Mouse (Mus musculus): ENCODE results near the gene Wiz. TPM values are rescaled to one million over a fixed set of nuclear protein-coding genes. Genes with fewer than 3 reads are reported as not detected.

The Wiz gene
- total RNA-seq, 2 experiments from 2014 or later = 29.5 to 30.7 TPM

DNA sequence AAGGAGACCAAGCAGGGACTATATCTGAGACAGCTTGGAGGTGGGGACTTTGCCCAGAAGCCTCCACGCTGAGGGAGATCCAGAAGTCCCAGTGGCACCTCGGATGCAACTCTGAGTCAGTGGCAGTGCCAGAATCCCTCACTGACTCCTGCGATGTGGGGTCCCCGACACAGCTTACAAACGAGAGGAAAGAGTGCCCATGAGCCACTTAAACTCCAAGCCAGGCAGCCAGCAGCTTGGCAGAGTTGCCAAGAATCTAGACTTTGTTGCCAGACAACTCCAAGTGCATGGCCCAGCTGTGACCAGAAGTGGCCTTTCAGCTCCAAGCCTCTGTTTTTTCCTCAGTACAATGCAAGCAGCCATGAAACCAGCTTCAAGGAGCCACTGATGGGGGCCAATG is 5.6 kb downstream of the Wiz start:
- DNase-seq = peak; percentile 63 to 71

GRCm38 (mm10) chr17:32382576-32382975 is 6.7 kb downstream of the Wiz start:
- intact Hi-C loops (cut with DNase I) = no loop called here
- DNase-seq = peak; percentile 56 to 64

More for the DNA sequence above, 5.6 kb downstream of the Wiz start:
- intact Hi-C loops (cut with DNase I) = no loop called here

GRCm38 (mm10) chr17:32378786-32379185 is 10.5 kb downstream of the Wiz start:
- no peak for DNase-seq
- intact Hi-C loops (cut with DNase I) = no loop called here

- intact Hi-C loops (cut with DNase I) = no loop called here
- no peak for DNase-seq
Measured at GRCm38 (mm10) chr17:32377137-32377536, 12.1 kb downstream of the Wiz start.

- no peak for DNase-seq
- intact Hi-C loops (cut with DNase I) = no loop called here
Measured at GRCm38 (mm10) chr17:32376475-32376874, 12.8 kb downstream of the Wiz start.

DNA sequence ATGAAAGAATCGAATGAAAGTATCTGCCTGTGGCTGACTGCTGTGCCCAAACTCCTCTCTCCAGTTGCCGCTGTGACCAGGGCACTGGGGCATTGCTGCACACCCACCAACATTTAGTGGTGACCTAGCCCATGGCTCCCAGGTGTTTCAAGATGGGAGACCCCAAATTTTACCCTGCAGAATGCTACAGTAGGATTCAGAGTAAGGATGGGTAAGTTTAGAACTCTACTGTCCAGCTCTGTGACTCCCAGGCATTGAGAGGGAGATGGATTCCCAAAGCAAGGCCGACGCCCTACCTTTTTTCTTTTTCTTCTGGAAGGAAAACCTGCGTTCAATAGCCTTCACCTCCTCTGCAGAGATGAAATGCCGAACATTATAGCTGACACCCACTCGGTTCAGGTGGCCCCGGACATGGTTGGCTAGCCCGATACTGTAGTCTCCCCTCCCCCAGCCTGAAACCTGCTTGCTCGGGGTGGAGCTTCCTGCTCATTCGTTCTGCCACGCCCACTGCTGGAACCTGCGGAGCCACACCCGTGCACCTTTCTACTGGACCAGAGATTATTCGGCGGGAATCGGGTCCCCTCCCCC is 20.2 kb downstream of the Wiz start:
- DNase-seq = no peak
- intact Hi-C loops (cut with DNase I) = loop anchor here (1.0 kb wide), 1 partner anchor 11 kb away; no protein-coding TSS in a partner anchor

GRCm38 (mm10) chr17:32367706-32368105 is 21.5 kb downstream of the Wiz start:
- intact Hi-C loops (cut with DNase I) = loop anchor here (1.0 kb wide), 1 partner anchor 13 kb away; no protein-coding TSS in a partner anchor
- no peak for DNase-seq

DNA sequence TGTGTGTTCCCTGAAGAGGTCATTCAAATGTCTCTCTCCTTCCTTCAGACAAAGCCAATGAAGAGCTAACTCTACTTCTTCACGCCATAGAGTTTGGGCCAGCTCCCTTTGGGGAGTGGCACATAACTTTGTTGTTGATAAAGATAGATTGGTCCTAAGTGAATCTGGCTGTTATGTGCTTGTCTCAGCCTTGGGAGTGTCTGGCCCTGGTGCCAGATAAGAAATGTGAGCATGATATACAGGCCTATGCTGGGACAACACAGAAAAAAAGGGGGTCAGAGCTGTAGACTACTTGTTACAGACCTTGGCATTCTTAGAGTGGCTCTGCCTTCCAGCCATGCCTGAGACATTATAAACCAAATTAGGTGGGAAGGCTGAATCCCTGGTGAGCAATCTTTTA is 23.9 kb downstream of the Wiz start:
- intact Hi-C loops (cut with DNase I) = loop anchor here (2.0 kb wide), 1 partner anchor 24 kb away; the partner anchor contains the start of gene Wiz
- DNase-seq = no peak

DNA sequence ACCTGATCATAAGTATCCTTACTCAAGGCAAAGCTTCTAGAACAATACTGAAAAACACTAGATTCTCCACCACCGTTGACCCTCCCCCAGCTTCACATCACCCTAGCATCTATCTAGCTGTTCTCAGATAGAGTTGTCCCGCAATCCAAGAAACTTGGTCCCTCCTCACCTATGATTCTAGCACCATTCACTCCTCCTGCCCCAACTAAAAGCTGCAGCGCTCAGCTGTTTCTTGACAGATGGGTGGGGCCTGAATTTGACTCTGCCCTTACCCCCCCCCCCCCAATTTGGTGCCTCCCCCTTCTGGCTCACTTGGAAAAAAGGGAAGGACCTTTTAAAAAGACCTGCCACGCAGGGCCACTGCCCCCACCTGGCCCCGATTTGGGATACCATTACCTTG is 24.4 kb downstream of the Wiz start:
- intact Hi-C loops (cut with DNase I) = loop anchor here (2.0 kb wide), 1 partner anchor 24 kb away; the partner anchor contains the start of gene Wiz
- no peak for DNase-seq

- intact Hi-C loops (cut with DNase I) = loop anchor here (2.0 kb wide), 1 partner anchor 24 kb away; the partner anchor contains the start of gene Wiz
Measured at GRCm38 (mm10) chr17:32364331-32364730, 24.9 kb downstream of the Wiz start.

GRCm38 (mm10) chr17:32363821-32364301 is 25.4 kb downstream of the Wiz start:
- DNase-seq = peak in 1 of 2 experiments; percentile 27
- intact Hi-C loops (cut with DNase I) = loop anchor here (2.0 kb wide), 1 partner anchor 25 kb away; the partner anchor contains the start of gene Wiz

More at GRCm38 (mm10) chr17:32364331-32364730, 24.9 kb downstream of the Wiz start:
- DNase-seq = peak; percentile 93 to 95

DNA sequence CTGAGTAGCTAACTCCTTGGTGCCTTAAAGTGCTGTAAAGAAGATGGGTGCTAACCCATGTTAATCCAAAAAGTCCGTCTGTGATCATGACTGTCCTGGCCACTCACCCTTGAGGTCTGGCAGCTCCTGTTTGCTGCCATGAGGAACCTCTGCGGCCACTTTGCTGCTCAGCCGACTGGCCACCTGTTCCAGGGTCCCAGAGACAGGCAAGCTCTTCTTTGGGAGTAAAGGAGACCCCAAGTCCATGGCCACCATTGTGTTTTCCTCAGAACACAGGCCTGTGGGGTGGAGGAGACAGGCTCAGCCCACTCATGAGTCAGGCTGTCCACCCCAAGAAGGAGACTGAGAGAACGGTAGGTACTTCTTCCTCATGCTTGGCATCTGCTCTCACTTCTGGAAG is 26.6 kb downstream of the Wiz start:
- intact Hi-C loops (cut with DNase I) = no loop called here
- no peak for DNase-seq

DNA sequence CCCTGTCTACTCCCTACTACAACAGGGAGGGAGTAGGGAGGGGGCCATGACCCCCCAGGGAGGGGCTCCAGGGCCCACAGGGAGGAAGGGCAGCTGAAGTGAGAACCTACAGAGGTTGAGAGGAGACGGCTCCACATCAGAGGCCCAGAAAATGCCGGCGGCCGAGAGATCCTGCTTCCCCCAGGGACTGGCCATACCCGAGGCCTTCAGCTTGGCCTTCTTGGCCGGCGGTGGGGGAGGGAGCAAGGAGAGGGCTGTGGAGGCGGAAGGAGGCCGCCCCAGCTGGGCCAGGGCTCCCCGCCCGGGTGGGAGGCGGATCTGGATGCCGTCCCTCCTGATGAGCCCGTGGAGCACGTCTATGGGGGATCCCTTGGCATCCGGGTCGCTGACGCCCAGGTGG is 29.3 kb downstream of the Wiz start:
- DNase-seq = peak in 1 of 2 experiments; percentile 25
- intact Hi-C loops (cut with DNase I) = no loop called here

DNA sequence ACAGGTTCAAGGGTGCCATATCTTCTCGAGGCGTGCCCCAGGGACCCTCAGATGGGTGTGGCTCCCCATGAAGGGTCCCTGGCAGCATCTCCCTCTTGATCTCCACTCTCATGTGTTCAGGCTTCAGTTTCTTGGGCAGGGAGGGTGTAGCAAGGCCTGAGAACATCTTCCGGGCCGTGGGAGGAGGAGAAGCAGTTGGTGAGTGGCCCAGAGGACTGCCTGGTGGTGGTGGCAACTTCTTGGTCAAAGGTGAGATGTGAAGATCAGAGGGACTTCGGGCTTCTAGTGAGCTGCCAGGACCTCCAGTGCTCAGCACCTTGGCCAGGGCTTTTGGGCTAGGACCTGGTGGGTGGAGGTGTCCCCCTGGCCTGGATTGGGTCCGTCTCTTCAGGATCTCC is 30.3 kb downstream of the Wiz start:
- intact Hi-C loops (cut with DNase I) = no loop called here
- no peak for DNase-seq

GRCm38 (mm10) chr17:32358192-32358942 is 30.9 kb downstream of the Wiz start:
- no peak for DNase-seq
- intact Hi-C loops (cut with DNase I) = no loop called here

DNA sequence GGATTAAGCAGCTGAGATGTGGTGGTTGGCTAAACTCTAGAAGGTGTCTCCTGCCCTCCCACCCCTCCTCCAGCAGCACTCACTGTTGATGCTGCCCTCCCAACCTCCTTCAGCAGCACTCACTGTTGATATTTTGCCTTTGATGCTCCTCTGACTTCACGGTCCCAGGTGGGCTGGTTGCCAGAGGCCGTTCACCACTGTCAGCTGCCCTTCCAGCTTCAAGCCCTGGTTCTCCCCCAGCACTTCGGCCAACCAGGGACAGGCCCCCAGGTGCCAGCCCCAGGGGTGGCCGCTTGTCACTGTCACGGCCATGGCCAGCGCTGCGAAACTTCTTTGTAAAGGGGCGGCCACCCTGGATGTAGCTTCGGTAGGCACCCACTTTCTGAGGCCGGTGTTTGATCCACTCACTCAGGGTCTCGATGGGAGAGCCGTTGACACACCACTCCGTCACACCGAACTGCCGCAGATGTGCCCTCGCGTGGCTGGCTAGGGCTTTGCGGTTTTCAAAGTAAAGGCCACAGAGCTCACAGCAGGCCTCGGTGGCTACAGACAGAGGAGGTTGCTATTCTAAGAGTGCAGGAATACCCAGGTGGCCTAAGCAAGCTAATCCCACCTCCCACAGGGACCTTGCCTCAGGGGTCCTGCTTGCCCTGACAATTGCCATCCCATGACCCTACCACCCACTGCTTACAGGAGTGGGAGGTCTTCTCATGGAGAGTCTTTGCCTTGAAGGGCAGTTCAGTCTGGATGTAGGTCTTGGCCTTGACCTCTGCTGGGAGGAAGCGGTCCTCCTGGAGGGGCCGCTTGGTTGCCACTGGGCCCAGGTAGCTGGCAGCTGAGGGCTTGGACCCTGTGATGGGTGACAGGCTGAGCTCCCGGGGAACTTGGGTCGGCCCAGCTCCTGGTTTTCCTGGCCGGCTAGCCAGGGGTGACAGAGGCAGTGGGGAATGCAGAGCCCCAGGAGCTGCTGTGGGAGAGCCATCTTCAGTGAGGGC is 32.2 kb downstream of the Wiz start:
- no peak for DNase-seq
- intact Hi-C loops (cut with DNase I) = no loop called here

DNA sequence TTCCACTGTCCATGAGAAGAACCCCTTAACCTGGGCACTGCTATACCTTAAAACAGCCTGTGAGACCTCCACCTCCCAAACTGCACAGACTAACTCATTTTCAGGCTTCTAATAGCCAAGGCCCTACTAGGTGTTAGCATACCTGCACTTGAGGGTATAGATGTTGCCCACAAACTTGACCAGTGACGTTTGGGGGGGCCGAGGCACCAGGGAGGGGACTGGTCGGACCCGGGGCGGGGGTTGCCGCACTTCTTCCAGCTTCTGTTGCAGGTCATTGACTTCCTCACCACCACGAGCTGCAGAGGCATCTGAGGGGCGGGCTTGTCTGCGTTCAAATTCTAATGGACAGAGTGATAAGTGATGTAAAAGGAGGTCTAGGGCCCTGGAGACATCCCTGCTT is 33.0 kb downstream of the Wiz start:
- DNase-seq = no peak
- intact Hi-C loops (cut with DNase I) = no loop called here

DNA sequence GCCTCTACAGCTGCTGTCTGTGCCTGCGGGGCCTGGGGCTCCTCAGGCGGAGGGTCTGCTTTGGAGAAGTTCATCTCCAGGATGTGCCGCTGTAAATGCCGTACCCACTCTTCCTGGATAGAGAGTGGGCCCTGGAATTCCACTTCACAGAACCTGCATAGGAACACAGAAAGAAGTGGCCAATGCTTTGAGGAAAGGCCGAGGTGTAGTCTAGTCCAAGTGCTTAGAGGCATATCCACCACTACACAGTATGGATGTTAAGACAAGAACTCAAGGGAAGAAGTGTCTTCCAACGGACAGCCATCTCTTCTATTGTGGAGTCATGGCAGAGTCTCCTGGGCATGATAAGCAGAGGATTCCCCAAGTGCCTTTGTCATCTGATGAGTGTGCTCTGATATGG is 34.2 kb downstream of the Wiz start:
- no peak for DNase-seq
- intact Hi-C loops (cut with DNase I) = no loop called here

GRCm38 (mm10) chr17:32354211-32354610 is 35.0 kb downstream of the Wiz start:
- no peak for DNase-seq
- intact Hi-C loops (cut with DNase I) = no loop called here

DNA sequence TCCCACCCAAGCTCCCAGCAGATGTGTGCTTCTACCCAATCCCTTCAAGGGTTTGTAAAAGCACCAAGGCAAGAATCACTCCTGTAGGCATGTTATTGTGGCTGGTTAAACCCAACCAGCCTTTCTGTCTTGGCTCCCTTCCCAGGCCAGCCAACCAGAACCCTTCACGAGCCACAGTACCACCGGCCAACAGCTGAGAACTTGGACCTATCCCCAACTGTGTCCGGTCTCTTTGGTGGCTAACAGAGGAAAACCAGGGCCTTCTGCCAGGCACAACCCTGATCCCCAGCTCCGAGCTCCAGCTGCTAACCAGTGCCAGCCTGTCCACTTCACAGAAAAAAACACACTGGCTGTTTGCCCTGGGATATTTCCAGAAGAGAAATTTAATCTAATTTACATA is 35.5 kb downstream of the Wiz start:
- peak; percentile 78 to 84 for DNase-seq
- intact Hi-C loops (cut with DNase I) = no loop called here

- no peak for DNase-seq
- intact Hi-C loops (cut with DNase I) = no loop called here
Measured at GRCm38 (mm10) chr17:32351726-32352125, 37.5 kb downstream of the Wiz start.

All from heart, postnatal 10 days (tissue).